27 mouse cellular contexts compared by ENCODE assay signal in genomic region chr9:117429217-117430105, GRCm38 (mm10).
DNase-seq lines count a peak whose midpoint lies in the region; ATAC-seq and TF ChIP-seq lines count a peak whose summit lies in the region.
"Had no signal": no experiment of that assay in that cellular context is flagged by ENCODE, and none has a peak within 500 bp of the region (broad histone marks: within the 10 kb centered on the region; RNA-seq: fewer than 3 reads in every experiment).

No protein-coding gene starts in this region.

- H3K4me1 ChIP-seq in kidney, embryonic 16.5 days (ENCODE audit: insufficient read depth, low read length) = no peaks in the 10 kb centered on the region
- no peaks in the 10 kb centered on the region for H3K4me1 ChIP-seq in lung, embryonic 16.5 days (replicated peaks; ENCODE audit: control insufficient read depth, insufficient read depth, low read length)
- no peaks in the 10 kb centered on the region for H3K4me1 ChIP-seq in lung, adult 2 months (ENCODE audit: control insufficient read depth, insufficient read depth, low read length)
- H3K4me1 ChIP-seq in intestine, embryonic 16.5 days (ENCODE audit: control insufficient read depth, insufficient read depth, low read length) = no peaks in the 10 kb centered on the region
- H3K4me1 ChIP-seq: embryonic facial prominence, embryonic 12.5 days; hindbrain, embryonic 10.5 days; hindbrain, embryonic 15.5 days; midbrain, embryonic 10.5 days; midbrain, embryonic 15.5 days had no signal

- H3K4me3 ChIP-seq in kidney, embryonic 16.5 days (ENCODE audit: low read length) = no peak overlapping the region
- H3K4me3 ChIP-seq in lung, embryonic 16.5 days (ENCODE audit: low read length) = no peak overlapping the region
- H3K4me3 ChIP-seq in lung, adult 2 months (replicated peaks; ENCODE audit: extremely low read depth, low read depth, low read length) = no peak overlapping the region
- no peak overlapping the region for H3K4me3 ChIP-seq in intestine, embryonic 16.5 days (ENCODE audit: low read length)
- H3K4me3 ChIP-seq: embryonic facial prominence, embryonic 12.5 days; hindbrain, embryonic 10.5 days; hindbrain, embryonic 15.5 days; layer of hippocampus, adult 2 months; midbrain, embryonic 10.5 days; midbrain, embryonic 15.5 days had no signal

- peak; percentile 13 for DNase-seq in embryo, embryonic 10 days (ENCODE audit: low spot score)
- no peak for DNase-seq in embryo, embryonic 9.5 days (ENCODE audit: extremely low spot score)
- no peak for DNase-seq in kidney, postnatal 10 days
- no peak for DNase-seq in lung, adult 2 months
- no peak for DNase-seq in thymus, postnatal 25 days
- DNase-seq: adrenal gland, adult 2 months; adrenal gland, postnatal 36 days; cerebellum, adult 18-20 months; cerebellum, postnatal 10 days; heart, postnatal 14 days; kidney, postnatal 14 days; liver had no signal

- WGBS in kidney, embryonic 16.5 days = 62% methylated on average over 7 of the region's 7 CpGs
- WGBS in lung, embryonic 16.5 days = 63% methylated on average over 7 of the region's 7 CpGs
- WGBS in lung, adult 2 months = 76% methylated on average over 7 of the region's 7 CpGs
- WGBS in intestine, embryonic 16.5 days = 66% methylated on average over 7 of the region's 7 CpGs

- no peak for TF ChIP-seq CTCF in lung, adult 2 months (IDR thresholded peaks at IDR 0.05; ENCODE audit: insufficient read depth, low read length)

- TF ChIP-seq POLR2A in lung, adult 2 months (IDR thresholded peaks at IDR 0.05; ENCODE audit: borderline replicate concordance, extremely low read depth, low read depth, low read length) = no peak

- no peak overlapping the region for H3K9ac ChIP-seq in kidney, embryonic 16.5 days (replicated peaks; ENCODE audit: low read length)
- no peak overlapping the region for H3K9ac ChIP-seq in lung, embryonic 16.5 days (ENCODE audit: low read length)
- H3K9ac ChIP-seq in intestine, embryonic 16.5 days (ENCODE audit: low read depth, low read length) = no peak overlapping the region
- H3K9ac ChIP-seq: embryonic facial prominence, embryonic 12.5 days; hindbrain, embryonic 15.5 days; liver, embryonic 14.5 days; midbrain, embryonic 15.5 days had no signal

- no peak overlapping the region for H3K4me2 ChIP-seq in kidney, embryonic 16.5 days (replicated peaks; ENCODE audit: low read depth, low read length)
- no peak overlapping the region for H3K4me2 ChIP-seq in lung, embryonic 16.5 days (ENCODE audit: low read depth, low read length)
- H3K4me2 ChIP-seq in intestine, embryonic 16.5 days (ENCODE audit: low read depth, low read length) = no peak overlapping the region
- H3K4me2 ChIP-seq: embryonic facial prominence, embryonic 12.5 days; hindbrain, embryonic 15.5 days; midbrain, embryonic 15.5 days had no signal

- H3K27me3 ChIP-seq in kidney, embryonic 16.5 days (ENCODE audit: insufficient read depth, low read length) = no peaks in the 10 kb centered on the region
- H3K27me3 ChIP-seq in lung, embryonic 16.5 days (ENCODE audit: control insufficient read depth, insufficient read depth, low read depth, low read length) = no peaks in the 10 kb centered on the region
- no peaks in the 10 kb centered on the region for H3K27me3 ChIP-seq in intestine, embryonic 16.5 days (replicated peaks; ENCODE audit: control insufficient read depth, insufficient read depth, low read length)
- H3K27me3 ChIP-seq: CH12.LX; embryonic facial prominence, embryonic 12.5 days; hindbrain, embryonic 15.5 days; midbrain, embryonic 15.5 days had no signal

- H3K9me3 ChIP-seq in kidney, embryonic 16.5 days (ENCODE audit: low read length) = no peaks in the 10 kb centered on the region
- no peaks in the 10 kb centered on the region for H3K9me3 ChIP-seq in lung, embryonic 16.5 days (ENCODE audit: control insufficient read depth, low read length)
- H3K9me3 ChIP-seq in intestine, embryonic 16.5 days (ENCODE audit: control insufficient read depth, low read length) = no peaks in the 10 kb centered on the region
- H3K9me3 ChIP-seq: embryonic facial prominence, embryonic 12.5 days; hindbrain, embryonic 10.5 days; hindbrain, embryonic 15.5 days; midbrain, embryonic 10.5 days; midbrain, embryonic 15.5 days had no signal

- peak; percentile 81 for ATAC-seq in kidney, embryonic 16.5 days (ENCODE audit: low FRiP score, low TSS enrichment)
- ATAC-seq in lung, embryonic 16.5 days (ENCODE audit: low read depth) = peak; percentile 78
- peak; percentile 65; the same call in 1 of the 2 replicates for ATAC-seq in intestine, embryonic 16.5 days
- ATAC-seq: activated CD4-positive, CD25-positive, alpha-beta regulatory T cell, adult 4 months; forebrain, embryonic 14.5 days; inflammation-experienced regulatory T-cells, adult 6 months; lung, postnatal 0 days; midbrain, embryonic 15.5 days had no signal

- H3K36me3 ChIP-seq in kidney, embryonic 16.5 days (ENCODE audit: insufficient read depth, low read length) = no peaks in the 10 kb centered on the region
- no peaks in the 10 kb centered on the region for H3K36me3 ChIP-seq in lung, embryonic 16.5 days (ENCODE audit: control insufficient read depth, insufficient read depth, low read length)
- no peaks in the 10 kb centered on the region for H3K36me3 ChIP-seq in intestine, embryonic 16.5 days (ENCODE audit: control insufficient read depth, insufficient read depth, low read length)
- H3K36me3 ChIP-seq: embryonic facial prominence, embryonic 12.5 days; hindbrain, embryonic 10.5 days; hindbrain, embryonic 15.5 days; midbrain, embryonic 10.5 days; midbrain, embryonic 15.5 days had no signal

- peak overlapping the region; percentile 40; the same call in 1 of the 2 replicates for H3K27ac ChIP-seq in kidney, embryonic 16.5 days (ENCODE audit: low read length)
- H3K27ac ChIP-seq in lung, embryonic 16.5 days (ENCODE audit: low read length) = no peak overlapping the region
- H3K27ac ChIP-seq in intestine, embryonic 16.5 days (ENCODE audit: low read length) = no peak overlapping the region
- H3K27ac ChIP-seq: embryonic facial prominence, embryonic 12.5 days; hindbrain, embryonic 10.5 days; hindbrain, embryonic 15.5 days; layer of hippocampus, adult 2 months; liver, embryonic 14.5 days; midbrain, embryonic 10.5 days; midbrain, embryonic 15.5 days had no signal
